Mouse (Mus musculus) cortical plate, adult 2 months (tissue): ENCODE results near the gene Utp4.

ENCODE experiments used
- CTCF ChIP-seq: fragments of 200-500 bp; IDR thresholded peaks from 2 replicates; pipeline ENCODE4 v1.5.1; 2011; ENCODE audit warnings: mild to moderate bottlenecking, control low read depth, low read length; ENCODE audit not compliant: insufficient read depth; ENCODE audit errors: extremely low read depth
- POLR2A ChIP-seq: fragments of 200-500 bp; IDR thresholded peaks from 2 replicates; pipeline ENCODE4 v1.6.1; 2011; ENCODE audit warnings: mild to moderate bottlenecking, low read length, control low read depth; ENCODE audit not compliant: insufficient read depth; ENCODE audit errors: extremely low read depth

GRCm38 (mm10) chr8:106962322-106962721, 68.9 kb downstream of the Utp4 start:
- TF ChIP-seq POLR2A (no peak), CTCF (no peak)
